Mouse (Mus musculus) kidney, postnatal 10 days (tissue): ENCODE measurements at regions not wholly inside any gene's neighbourhood (a gene's known extent, or its start where the extent isn't known, plus 50 kb on each side); places are given as distances from the start of the nearest gene placed in this dataset.

ENCODE experiments used
- DNase-seq: peaks from one replicate; pipeline ENCODE4 v3.0.0; 2021; ENCODE audit warnings: mixed read lengths

GRCm38 (mm10) chr9:113295850-113296467, 412.1 kb downstream of the Pdcd6ip start:
- peak; percentile 12 for DNase-seq

DNA sequence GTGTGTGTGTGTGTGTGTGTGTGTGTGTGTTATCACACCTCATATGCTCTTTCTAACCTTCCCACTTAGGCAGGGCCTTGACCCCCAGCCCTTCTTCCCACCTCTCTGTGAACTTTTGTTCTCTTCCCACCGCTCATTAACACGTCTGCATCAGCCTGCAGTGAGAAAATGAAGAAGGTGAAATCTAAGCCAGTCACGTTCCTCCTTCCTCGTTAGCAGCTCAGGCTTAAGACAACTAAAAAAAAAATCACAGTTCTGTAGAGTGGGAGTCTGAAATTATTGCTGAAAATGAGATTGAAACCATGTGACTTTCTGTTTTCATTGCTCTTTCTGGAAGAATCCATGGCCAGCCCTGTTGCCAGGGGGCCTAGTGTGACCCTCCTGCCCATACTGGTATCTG, 420.7 kb downstream of the Pdcd6ip start:
- DNase-seq: no peak

DNA sequence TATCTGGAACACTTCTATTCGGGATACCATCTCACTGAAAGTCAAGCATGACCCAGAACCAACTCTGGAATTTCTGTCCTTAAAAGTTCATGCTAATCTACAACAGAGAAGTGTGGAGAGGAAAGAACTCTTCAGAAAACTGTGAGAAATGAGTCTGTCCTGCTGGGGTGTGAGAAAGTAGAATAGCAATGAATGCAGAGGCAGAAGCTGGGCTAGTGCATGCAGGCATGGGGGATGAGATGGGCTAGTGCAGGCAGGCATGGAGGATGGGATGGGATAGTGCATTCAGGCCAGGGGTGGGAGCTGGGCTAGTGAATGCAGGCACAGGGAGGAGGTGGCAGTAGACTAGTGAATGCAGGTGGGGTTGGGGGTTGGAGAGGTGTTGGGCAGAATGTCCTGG, 424.8 kb downstream of the Pdcd6ip start:
- DNase-seq: no peak

DNA sequence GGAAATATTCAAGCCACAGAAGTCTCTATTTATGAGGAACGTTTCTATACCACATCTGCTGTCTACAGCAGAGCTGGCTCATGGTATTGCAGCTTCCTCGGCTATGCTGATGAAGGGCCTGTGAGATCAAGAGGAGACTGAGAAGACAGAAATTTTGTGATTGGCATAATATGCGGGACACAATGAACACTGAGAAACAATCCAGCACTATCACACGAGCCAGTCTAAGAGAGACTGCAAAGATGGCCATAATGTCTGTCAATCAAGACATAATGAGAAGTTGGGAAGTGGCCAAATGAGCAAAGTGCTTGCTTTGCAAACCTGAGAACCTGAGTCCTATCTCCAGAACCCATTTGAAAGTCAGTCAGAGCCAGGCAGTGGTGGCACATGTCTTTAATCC, 437.5 kb downstream of the Pdcd6ip start:
- no peak for DNase-seq

DNA sequence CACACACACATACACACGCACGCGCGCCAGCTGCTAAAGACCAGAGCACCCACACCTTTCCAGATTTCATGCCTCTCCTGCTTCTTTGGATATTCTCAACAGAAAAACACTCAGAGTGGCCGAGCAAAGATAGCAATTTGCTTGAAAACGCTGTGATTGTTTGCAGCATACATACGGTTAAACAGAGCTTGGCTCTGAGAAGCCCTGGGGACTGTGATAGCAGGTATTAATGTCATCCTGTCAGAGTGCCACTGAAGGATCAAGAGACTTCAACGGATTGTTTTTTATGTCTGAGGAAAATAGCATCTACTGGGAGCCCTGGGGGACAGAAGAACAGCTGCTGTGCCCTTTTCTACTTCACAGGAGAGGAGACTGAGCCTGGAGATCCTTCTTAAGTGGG, 440.4 kb downstream of the Pdcd6ip start:
- no peak for DNase-seq

DNA sequence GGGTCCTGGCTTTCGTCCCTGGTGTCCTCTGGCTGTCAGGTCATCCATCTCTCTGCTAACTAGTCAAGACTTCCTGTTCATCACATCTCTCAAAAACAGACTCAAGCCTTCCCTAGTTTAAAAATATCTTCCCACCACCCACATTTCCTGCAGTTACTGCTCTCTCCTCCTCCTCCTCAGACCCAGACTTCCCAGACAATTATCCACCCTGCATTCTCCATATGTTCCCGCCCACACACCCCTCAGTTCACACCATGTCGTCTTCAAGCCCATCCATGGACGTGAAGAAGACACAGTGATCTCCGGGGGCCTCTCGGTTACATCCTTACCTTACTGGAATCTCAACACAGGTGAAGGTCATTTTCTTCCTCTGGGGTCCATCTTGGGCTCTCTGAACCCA, 444.4 kb downstream of the Pdcd6ip start:
- no peak for DNase-seq

- DNase-seq: no peak
Observed at GRCm38 (mm10) chr9:113260296-113260695, 447.8 kb downstream of the Pdcd6ip start.

DNA sequence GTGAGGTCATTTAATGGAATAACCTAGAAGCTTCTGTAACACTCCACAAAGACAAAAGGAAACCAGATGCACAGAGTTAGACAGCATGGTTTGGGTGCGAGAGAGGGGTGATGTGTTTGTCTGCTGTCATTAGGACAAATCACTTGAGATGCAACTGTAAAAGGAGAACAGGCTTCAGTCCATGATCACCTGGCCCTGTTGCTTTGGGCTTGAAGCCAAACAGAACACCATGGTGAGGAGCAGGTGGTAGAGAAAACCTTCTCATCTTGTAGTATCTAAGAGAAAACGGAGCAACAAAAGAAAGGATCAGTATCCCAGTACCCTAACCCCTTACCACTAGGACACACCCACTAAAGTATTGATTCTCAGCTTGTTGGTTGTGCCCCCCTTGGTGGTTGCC, 449.5 kb downstream of the Pdcd6ip start:
- no peak for DNase-seq

- no peak for DNase-seq
Observed at GRCm38 (mm10) chr9:113248703-113249274, 459.3 kb downstream of the Pdcd6ip start.

DNA sequence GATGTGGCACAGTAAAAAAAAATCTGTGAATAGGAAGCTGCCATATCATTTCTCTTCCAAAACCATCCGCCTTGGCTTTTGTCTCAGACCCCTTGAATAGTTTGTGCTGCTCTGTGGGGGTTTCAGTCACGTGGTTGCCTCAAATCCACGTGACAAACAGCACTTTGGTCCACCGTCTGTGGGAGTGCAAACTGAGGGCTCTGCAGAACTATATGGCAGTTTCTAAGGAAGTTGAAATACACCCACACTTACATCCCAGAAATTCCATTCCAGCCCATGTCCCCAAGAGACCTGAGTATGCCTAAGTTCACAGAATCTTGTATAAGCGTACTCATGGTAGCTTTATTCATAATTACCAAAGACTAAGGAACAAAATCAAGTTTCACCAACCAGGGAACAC, 460.1 kb downstream of the Pdcd6ip start:
- DNase-seq: no peak

DNA sequence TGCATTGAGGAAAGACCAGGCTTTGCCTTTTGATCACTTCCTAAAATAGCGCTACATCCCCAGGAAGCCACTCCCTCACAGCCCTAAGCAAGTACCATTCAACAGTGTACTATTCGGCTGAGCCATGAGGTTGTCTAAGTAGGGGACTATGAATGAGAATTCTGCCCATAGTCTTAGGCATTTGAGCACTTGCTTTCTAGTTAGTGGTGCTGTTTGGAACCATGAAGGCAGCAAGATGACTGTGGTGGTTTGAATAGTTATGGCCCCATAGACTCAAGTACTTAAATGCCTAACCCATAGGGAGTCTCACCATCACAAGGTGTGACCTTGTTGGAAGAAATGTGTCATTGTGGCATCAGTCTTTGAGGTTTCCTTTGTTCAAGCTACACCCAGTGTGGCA, 464.2 kb downstream of the Pdcd6ip start:
- DNase-seq: no peak

DNA sequence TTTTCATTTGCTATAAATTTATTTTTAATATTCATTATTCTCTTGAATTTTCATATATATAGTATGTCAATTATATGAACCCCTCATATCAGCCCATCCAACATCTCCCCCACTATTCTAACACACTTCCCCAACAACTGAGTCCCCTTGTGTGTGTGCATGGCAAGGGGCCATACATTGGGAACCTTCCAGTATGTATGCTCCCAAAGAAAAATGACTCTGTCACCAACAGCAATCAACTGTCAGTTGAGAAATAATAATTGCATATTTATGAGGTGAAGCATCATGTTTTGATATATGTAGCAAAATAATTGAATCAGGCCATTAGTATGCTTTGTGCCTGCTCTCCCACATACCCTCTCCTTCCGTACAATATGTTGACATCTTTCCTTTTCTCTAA, 474.7 kb downstream of the Pdcd6ip start:
- no peak for DNase-seq

DNA sequence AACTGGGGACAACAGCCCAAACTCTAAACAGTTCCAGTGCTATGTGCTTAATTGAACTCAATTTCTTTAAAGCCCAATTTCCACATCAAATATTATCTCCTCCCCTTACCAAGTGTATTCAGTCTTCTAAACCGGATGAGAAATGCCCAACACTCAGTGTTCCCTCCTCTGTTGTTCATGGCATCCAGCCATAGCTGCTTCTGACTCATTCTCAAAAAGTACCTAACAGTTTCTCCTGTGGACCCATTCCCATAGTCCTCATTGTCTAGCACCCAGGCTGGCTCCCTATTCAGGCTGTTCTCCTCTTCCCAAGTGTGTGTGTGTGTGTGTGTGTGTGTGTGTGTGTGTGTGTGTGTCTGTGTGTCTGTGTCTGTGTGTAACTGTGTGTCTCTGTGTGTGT, 478.7 kb downstream of the Pdcd6ip start:
- no peak for DNase-seq

- DNase-seq: no peak
Observed at GRCm38 (mm10) chr9:113213930-113214329, 494.1 kb downstream of the Pdcd6ip start.

DNA sequence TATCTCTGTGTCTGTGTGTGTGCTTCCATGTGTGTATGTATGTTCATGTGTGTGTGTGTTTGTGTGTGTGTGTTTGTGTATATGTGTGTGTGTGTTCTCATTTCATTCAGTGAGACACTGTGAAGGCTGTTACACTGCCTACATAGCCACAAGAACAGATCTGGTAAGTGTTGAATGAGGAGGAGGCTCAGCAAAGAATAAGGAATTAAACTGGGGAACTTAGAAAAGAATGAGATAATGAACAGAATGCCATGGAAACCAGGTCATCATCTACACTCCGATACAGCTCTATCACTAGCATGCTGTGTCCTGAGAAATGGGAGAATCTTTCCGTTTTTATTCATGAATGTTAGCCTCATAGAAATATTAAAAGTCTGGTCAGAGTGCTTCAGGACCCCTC, 495.7 kb downstream of the Pdcd6ip start:
- no peak for DNase-seq

DNA sequence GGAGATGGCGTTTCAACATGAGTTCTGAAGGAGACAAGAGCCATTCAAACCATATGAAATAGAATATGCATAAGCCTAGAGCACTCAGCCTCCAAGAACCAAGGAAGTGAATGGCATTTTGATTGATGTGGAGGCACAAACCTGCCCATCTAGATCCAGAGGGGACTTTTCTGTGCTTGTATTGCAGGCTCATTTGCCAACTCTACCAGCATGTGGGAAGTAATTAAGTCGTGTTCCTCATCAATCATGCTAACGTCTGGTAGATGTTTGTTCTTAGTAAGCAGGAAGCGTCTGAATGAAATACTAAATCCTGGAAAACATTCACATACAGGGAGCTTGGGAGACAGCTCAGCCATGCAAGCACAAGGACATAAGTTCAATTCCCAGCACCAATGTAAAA, 499.9 kb downstream of the Pdcd6ip start:
- DNase-seq: no peak

DNA sequence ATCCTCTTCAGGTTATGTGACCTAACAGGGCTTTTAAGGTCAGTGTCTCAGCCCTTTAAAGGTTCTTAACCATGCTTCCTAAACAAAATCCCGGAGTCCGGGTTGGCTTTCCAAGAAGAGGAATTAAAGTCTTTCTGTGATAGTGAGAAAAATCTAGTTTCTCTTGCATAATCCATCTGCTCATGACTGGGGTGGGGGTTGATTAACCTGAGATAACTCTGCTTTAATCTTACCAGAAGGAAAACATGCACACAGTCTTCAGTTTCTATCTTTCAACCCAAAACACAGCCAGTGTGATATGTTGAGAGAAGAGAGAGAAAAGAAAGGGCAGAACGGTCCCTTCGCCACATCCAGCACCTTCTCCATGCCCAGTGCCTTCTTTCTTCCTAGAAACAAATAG, 508.8 kb downstream of the Pdcd6ip start:
- no peak for DNase-seq

DNA sequence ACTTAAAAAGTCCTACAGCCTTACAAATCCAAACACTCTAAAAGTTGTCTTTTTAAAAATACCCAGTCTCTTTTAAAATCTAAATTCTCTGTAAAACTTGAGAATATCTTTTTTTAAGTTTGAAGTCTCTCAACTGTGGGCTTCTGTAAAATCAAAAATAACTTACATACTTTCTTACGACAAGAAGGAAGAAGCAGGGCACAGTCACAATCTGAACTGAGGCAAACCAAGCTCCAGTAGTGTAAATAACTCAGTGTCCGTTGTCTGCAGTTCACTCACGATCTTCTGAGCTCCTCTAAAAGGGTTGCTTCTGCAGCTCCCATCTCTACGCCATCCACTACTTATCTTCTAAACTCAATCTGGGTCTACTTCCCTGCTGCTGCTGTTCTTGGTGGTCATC, 512.5 kb downstream of the Pdcd6ip start:
- no peak for DNase-seq

GRCm38 (mm10) chr9:113192773-113193172, 515.3 kb downstream of the Pdcd6ip start:
- DNase-seq: no peak

DNA sequence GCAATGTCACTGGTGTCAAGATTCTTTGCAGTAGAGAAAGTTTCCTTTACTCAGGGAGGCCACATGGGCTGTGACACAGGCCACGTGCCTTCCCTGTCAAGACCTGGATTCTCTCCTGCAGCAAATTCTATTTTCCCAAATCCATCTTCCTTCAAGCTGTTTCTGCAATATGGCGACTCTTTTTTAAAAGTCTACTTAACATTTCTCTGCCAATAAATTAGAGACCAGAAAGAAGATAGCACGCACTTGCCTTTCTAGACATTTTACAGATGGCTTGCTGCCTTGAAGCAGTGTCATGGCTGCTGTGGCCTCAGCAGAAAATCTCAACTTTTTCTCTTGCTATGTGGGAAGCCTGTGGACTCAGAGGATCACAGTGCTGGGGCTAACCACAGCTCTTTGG, 516.9 kb downstream of the Pdcd6ip start:
- no peak for DNase-seq

DNA sequence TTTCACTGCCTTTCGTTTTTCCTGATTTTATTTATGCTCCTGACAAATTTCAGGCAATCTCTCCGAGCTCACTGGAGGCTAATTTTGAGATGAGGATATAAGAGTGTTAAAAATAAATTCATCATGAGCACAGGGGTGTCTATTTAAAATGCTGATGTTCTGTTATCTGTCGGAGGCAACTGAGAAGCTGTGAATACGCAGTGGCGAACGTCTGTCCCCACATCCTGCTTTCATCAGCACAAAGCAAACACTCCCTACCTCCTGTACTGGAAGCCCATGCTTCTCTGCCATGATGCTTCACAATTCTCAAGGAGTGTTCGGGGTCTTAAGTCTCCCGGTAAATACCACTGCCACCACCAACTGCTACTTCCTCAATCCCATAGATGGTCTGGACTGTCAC, 526.9 kb downstream of the Pdcd6ip start:
- no peak for DNase-seq

GRCm38 (mm10) chr9:113177918-113178235, 530.2 kb downstream of the Pdcd6ip start:
- DNase-seq: no peak

DNA sequence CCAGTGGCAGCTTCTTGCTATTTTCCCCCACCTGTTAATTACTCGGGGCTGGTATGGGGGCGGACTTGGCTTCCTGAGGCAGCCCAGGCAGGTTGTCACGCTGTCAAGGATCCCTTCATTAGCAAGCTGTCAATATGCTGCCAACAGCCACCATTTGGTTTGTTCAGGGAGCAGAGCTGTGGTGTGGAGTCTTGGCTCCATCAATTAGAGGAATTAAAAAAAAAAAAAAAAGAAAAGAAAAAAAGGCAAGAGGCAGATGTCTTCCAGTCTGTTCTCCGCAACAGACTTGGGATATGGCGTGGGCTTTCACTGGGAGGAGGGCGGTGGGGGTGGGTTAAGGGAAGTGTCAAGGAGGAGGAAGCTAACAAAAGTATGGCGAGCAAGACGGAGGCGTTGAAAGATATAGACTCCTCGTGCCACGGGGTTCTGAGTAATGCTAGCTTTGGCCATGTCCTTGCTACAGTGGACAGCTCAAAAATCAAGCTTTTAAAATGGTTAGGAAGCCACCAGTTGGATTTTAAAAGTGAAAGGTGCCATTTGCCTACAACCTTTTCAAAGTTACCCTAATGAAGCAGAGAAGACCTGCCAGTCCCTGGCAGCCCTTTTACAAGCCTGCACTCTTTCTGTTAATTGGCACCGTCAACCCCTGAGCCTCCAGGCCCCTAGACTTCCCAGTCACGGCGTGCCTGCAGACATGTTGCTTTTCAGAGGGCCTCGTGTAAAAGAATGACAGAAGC, 530.7 kb downstream of the Pdcd6ip start:
- DNase-seq: no peak

- DNase-seq: no peak
Observed at GRCm38 (mm10) chr9:113171767-113172405, 536.2 kb downstream of the Pdcd6ip start.
